Mouse (Mus musculus): ENCODE measurements around the gene Pole4. TPM values are rescaled to one million over a fixed set of nuclear protein-coding genes. Genes with fewer than 3 reads are reported as not detected.

Pole4 gene
- 10 to 100 TPM; 39.5 to 40.5 TPM for total RNA-seq (2021)
- long read RNA-seq, transcript Pole4-201 (4 exons, 1,769 nt) = major isoform, 27 of 30 reads
- long read RNA-seq, partial matches to known transcripts = 1 of 30 reads
- long read RNA-seq, other reads (novel, unspliced or antisense) = 2 of 30 reads

GRCm38 (mm10) chr6:82705221-82705620 is at the start of gene Pole4:
Gene Pole4 (minus strand): TSS chr6:82705365.
- DNase-seq (ENCODE audit: low spot score in 2 of 2) = no peak

DNA sequence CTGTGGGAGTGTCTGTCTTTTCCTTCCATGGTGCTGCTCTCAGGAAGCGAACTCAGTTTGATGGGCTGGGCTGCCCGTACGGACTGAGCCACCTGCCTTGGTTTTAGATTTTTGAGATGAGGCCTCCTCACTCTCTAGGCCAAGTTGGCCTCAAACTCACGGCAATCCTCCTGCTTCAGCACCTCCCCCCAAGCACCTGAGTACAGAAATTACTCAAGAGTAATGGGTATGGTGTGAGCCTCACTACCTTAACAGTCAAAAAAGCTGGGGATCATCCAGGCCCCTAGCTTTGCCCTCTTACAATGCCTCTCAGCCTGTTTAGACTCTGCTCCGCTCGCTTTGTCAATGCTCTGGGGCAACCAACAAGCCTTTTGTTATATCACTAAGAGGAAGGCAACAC is 49.6 kb upstream of the Pole4 start:
- DNase-seq (ENCODE audit: low spot score in 2 of 2) = no peak

GRCm38 (mm10) chr6:82753638-82754361 is 48.6 kb upstream of the Pole4 start:
- no peak for DNase-seq (ENCODE audit: low spot score in 2 of 2)

- DNase-seq (ENCODE audit: low spot score in 2 of 2) = no peak
Measured at GRCm38 (mm10) chr6:82753061-82753460, 47.9 kb upstream of the Pole4 start.

DNA sequence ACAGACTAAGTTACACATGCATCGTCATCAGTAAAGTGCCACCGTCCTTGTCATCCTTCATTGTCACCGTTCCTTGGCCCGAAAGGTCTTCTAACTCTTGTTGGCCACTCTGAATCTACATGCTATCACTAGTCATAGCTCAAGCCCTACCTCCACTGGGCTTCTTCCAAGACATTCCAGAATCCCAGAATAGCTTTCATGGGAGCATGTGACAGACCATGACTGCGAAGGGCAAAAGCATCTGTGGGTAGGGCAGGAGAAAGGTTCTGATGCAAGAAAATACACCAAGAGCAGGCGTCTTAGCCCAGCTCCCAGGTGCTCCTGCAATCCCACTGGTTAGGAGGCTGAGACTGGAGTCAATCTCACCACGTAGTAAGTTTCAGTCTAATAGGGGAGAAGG is 46.6 kb upstream of the Pole4 start:
- no peak for DNase-seq (ENCODE audit: low spot score in 2 of 2)

DNA sequence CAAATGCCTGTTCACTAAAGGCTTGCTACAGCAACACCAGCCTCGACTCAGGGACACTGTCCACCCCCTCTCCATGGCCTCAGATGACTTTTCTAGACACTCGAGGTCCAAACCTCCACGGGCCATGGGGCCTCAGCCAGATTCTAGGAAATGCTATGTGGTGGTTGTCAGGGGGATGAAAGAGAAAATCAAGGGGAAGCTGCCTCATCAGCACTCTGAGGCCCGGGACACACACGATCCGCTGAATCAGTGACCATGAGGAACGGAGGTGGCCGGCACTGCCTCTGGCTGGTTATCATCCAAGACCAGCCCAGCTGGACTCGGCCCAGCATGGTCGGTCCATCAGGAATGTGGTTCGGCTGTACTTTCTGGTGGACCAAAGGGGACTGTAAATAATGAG is 45.9 kb upstream of the Pole4 start:
- DNase-seq (ENCODE audit: low spot score in 2 of 2) = no peak

- DNase-seq (ENCODE audit: low spot score in 2 of 2) = no peak
Measured at GRCm38 (mm10) chr6:82750063-82750462, 44.9 kb upstream of the Pole4 start.

DNA sequence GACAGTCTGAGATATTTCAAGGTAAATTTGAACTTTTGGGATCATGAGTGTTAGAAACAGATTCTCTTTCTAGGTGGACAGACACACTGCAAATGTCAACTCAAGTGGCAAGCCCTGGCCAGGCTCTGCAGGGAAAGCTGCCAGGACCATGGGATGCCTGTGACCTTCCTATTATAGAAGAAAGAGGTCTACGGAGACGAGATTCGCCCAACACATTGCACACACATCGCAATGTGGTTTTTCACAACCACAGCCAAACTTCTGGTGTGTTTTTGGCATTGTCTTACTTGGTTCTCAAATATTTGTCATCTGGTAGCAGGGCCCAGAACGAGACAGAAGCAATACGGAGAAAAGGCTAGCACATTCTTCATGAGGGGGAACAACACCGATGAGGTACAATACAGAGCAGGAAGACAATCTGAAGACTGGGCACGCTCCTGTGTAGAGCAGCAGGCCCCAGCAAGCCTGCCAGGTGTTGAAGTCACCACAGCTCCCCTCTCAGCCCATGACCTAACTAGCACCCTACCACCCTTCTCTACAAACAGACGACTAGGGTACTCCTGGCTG is 43.0 kb upstream of the Pole4 start:
- no peak for DNase-seq (ENCODE audit: low spot score in 2 of 2)

GRCm38 (mm10) chr6:82747085-82747484 is 41.9 kb upstream of the Pole4 start:
- DNase-seq (ENCODE audit: low spot score in 2 of 2) = no peak

GRCm38 (mm10) chr6:82744553-82744952 is 39.4 kb upstream of the Pole4 start:
- DNase-seq (ENCODE audit: low spot score in 2 of 2) = no peak

- DNase-seq (ENCODE audit: low spot score in 2 of 2) = no peak
Measured at GRCm38 (mm10) chr6:82741518-82741880, 36.3 kb upstream of the Pole4 start.

DNA sequence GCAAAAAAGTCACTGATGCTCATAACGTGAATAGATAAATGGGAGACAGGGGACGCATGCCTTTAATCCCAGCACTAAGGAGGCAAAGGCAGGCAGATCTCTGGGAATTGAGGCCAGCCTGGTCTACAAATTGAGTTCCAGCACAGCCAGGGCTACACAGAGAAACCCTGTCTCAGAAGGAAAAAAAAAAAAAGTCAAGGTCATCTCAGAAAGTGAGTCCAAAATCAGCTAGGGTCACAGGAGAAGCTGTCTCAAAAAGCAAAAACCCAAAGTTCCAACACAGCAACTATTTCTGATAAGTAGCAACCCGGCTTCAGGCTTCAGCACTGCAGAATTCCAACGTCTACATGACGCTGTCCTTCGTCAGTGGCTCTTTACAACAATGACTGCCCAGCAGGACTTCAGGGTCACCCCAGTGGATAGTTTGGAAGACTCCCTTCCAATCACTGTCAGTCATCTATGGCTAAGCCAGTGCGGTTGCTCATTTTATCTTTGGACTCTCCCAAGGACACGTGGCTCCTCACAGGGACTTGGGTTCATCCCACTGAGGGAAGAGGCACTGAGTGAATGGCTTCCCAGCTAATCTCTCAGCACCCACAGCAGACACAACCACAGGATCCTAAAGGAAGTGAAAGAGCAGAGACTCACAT is 35.8 kb upstream of the Pole4 start:
- no peak for DNase-seq (ENCODE audit: low spot score in 2 of 2)

DNA sequence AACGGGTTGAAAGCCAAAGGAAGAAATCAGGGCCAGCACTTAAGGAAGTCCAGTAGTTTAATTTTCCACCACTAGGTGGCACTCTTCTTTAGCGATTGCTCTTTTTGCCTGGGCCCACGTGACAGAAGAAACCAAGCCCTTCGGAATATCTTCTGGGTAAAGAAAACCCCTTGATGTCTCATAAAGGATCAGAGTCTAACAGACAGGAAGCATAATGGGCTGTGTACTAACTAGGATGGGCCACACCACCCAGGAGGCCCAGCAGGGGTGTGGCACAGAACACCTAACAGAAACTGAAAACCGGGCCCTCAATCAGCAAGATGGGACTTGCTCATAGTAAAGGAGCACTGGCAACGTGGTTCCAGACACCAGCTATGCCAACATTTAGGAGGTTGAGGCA is 35.1 kb upstream of the Pole4 start:
- peak; percentile 37 to 84 for DNase-seq (ENCODE audit: low spot score in 2 of 2)

DNA sequence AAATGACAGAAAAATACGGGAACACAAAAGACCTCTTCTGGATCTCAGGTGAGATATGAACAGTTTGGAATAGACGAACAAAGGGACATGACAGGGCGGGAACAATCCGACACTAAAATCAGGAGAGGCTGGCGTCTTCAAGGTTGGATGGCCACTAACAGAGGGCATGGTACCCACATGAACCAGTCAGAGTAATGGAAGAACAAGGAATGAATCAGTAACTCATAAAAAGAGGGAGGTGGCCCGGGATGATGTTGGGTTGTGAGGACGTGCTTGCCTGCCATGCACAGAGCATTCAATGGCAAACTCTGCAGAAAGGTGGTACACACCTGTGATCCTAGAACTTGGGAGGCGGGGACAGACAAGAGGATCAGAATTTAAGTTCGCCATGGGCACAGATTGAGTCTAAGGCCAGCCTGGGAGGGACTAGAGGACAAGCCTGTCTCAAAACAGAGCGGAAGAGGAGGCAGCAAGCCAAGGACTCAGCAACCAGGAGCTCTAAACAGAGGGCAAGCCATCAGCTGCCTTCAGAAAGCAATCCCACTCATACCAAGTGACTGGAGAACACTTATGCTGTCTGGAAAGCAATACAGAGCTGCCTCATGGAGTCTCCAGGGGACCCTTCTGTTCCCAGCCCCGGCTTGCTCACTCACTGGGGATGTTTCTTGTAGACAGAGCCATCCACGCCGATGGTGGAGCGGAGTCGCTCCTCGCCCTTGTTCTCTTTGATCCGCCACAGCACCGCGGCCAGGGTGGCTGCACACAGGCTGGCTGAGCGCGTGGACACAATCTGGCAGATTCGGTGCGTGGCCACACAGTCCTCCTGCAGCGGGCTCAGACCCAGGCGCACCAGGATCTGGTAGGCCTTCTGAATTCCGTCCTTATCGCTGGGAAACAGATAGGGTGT is 32.7 kb upstream of the Pole4 start:
- peak in 1 of 2 experiments; percentile 41 for DNase-seq (ENCODE audit: low spot score in 2 of 2)

- peak in 1 of 2 experiments; percentile 39 for DNase-seq (ENCODE audit: low spot score in 2 of 2)
Measured at GRCm38 (mm10) chr6:82736626-82737600, 31.7 kb upstream of the Pole4 start.

DNA sequence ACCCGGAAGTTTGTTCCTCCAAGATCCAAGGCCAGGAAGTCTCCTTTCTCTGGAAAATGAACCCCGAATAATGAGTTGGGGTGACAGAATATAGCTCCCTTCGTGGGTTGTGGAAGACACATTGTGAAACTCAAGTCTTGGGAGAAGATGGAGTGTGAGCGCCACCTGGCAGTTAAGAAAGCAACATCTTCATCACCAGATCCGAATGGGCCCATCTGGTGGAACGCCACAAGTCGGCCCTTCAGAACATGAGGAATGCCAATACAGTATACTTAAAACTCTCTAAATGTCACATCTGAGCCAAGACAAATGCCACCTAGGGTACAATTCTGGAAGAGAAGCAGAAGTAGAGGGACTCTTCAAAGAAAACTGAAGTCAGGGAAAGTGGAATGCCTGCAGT is 30.2 kb upstream of the Pole4 start:
- DNase-seq (ENCODE audit: low spot score in 2 of 2) = peak in 1 of 2 experiments; percentile 53

DNA sequence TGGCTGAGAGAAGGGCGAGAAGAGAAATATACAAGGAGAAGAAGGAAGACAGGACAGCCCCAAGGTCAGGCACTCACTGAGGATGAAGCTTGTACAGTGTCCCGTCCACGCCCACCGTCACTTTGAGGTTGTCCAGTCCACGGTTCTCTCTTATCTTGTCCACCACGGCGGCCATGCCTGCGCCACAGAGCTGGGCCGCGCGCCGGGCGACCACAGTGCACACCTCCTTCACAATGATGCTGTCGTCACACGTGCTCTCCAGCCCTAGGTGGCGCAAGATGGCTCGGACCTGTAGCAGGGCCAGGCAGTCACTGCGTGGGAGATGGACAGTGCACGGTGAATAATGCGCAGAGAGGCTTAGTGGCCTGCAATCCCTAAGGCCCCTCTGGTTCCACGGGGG is 23.5 kb upstream of the Pole4 start:
- DNase-seq (ENCODE audit: low spot score in 2 of 2) = no peak

DNA sequence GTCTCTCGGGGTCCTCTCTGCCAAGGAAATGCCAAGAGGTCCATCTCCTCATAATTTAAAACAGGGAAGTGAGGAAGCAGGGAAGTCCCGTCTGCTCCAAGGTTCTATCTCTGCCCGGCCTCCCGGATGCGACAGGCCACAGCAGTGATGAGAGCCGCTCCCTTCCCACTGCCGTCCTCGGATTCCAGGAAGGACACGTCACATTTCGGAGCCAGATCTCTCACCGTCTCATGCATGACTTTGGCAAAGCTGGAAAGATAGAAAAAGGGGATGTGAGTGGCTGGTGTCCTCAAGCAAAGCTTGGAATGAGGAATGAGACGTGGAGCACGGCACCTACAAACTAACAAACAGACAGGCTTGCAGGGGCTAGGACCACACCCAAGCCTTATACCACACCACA is 22.0 kb upstream of the Pole4 start:
- no peak for DNase-seq (ENCODE audit: low spot score in 2 of 2)

DNA sequence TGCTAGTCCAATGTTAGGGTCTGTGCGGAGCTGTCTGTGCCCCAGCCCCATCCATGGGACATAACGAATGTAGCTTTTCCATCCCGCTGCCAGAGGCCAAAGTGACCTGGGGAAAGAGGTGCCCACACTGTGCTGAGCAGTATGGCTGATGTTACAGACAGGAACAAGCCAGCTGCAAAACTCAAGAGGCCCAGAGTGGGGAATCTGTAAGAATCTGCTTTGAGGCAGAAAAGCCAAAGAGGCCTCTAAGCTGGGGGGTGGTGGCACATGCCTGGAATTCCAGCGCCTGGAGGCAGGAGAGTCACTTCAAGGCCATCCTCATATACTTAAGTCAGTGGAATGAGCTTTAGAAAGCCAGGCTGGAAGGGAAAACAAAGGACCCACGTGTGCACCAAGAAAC is 18.2 kb upstream of the Pole4 start:
- no peak for DNase-seq (ENCODE audit: low spot score in 2 of 2)

GRCm38 (mm10) chr6:82716126-82716525 is 11.0 kb upstream of the Pole4 start:
- DNase-seq (ENCODE audit: low spot score in 2 of 2) = no peak
